Mouse (Mus musculus) layer of hippocampus, adult 9-11 months (tissue): ENCODE data around the gene Irf6.
A peak's percentile ranks its signal among the peaks of the same experiment; 100 is the strongest.

Experiments
- DNase-seq: peaks from one replicate; pipeline ENCODE4 v3.0.0; 2022

Gene Irf6

DNA sequence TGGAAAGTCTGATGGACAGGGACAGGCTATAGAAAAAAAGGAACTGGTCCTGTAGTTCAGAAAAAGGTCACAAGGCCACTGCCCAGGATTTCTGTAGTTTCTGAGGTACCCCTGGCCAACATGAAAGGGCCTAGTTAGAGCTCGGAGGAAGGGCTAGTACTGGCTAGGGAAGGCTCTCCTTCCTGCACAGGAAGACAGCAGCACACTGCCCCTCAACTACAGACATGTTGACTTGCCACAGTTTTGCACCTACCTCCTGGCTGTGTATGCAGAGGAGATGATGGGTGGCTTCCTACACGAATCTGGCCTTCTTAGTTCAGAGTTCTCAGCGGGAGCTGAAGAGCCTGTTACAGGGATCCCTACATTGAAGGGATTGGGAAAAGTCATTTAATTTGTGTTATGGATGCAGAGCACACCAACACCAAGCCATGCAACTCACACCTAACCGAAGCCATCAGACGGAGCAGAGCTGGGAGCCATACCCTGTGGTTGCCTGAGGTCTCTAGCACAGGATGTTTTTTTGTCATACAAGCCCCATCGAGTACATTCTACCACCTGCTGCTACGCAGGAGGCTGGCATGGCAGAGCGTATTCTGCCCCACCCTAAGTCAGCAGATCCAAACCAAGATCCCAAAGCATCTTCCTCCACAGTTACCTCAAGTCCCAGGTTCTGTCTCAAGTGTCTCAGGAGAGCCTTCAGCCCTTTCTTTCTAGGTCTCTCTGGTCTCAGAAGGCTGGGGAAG, 47.9 kb downstream of the Irf6 start:
- no peak for DNase-seq

DNA sequence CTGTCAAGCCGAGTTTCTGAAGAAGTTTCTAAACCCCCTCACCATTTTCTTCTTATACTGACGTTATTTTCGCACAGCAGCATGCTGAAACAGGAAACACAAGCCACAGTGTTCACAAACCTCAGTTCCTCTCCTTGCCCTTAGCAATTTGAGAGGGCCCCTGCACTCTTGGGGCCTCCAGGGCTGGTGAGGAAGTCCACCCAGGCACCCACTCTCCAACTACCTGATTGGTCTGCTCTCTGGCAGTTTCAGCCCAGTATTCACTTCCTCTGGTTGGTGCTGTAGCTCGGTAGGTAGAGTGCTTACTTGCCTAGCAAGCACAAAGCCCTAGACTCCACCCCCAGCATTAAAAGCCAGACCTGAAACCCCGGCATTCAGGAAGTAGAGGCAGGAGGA, 48.5 kb downstream of the Irf6 start, which contains the start of gene Traf3ip3:
Traf3ip3 (minus strand) TSS at position 321 of the 396 bp plus-strand sequence.
- peak; percentile 80 for DNase-seq

DNA sequence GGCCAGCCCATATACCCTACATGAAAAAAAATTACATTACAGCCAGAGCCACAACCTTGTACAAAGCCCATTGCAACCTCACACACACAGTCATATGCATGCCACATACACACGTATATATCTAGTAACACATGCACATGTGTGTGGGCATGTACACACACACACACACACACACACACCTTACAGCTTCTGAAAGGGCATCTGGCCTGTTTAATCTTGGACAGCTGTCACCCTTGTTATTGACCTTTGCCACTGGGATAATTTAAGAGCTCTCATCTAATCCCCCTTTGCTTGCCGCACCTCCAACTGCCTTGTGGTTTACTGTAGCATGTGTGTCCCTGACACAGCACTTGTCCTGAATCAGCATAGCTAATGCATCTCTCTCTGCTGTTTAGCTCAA, 50.9 kb downstream of the Irf6 start:
- no peak for DNase-seq

DNA sequence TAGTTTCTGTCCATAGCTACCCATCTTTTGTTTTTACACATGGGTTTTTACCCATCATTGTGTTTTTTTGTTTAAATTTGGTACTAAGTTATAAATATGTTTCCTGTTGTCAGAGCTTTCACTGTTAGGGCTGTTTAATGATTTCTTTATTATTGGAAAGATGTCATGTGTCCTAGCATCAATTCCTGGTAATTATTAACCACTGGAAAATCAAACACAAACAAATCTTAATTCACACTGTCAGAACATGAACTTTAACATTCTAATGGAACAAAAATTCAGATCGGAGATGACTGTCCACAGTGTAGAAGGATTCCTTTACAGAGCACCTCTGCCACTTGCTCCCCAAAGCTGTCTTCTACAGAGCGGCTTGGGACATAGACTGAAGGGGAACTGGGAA, 52.5 kb downstream of the Irf6 start:
- DNase-seq = no peak

DNA sequence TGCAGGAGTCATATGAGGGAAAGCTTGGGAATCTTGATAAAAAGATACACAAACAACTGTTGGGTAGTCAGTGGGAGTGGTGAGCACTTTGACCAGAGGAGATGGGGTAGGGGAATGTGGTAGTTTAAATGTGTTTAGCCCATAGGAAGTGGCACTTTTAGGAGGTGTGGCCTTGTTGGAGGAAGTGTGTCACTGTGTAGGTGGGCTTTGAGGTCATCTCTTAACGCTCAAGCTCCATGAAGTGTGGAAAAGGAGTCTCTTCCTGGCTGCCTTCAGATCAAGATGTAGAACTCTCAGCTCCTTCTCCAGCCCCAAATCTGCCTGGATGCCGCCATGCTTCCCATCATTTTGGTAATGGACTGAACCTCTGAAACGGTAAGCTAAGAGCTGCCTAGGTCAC, 54.6 kb downstream of the Irf6 start, which contains the start of gene Lamb3:
Lamb3 (plus strand) TSS at position 197 of the 400 bp plus-strand sequence.
- no peak for DNase-seq

DNA sequence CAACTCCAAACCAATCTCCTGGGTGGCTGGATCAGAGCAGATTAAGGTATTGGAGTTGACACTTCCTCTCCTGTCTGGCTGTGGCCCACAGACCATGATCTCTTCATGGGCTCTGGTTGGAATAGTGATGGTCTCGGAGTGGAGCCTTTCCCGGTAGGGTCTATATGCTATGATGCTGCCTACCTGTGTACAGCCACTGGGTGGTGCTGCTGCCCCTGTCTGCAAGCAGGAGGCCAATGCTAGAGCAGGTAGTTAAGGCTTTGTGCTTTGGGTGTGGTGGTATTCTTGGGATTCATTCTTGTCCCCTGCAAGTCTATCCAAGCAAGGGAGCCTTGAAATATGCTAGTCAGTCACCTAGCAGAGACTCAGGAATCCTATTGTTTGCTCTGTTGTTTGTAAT, 55.3 kb downstream of the Irf6 start:
- peak; percentile 48 for DNase-seq

DNA sequence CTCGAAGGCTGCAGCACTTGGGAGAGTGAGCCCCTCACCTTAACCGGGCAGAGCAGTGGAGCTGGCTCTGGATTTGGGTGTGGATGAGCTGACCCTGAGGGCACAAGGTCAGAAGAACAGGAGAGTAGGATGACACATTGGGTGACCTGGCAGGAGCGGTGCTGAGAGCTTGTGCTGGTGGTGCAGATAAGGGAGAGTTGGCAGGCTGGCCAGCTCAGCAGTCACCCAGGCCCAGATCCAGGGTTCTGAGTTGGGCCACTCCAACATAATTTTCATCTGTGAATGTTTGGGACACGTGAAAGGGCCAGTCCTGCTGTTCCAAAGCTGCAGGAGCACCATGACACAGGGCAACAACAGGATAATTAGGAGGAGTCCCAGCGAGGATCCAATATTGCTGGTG, 58.5 kb downstream of the Irf6 start:
- DNase-seq = no peak

DNA sequence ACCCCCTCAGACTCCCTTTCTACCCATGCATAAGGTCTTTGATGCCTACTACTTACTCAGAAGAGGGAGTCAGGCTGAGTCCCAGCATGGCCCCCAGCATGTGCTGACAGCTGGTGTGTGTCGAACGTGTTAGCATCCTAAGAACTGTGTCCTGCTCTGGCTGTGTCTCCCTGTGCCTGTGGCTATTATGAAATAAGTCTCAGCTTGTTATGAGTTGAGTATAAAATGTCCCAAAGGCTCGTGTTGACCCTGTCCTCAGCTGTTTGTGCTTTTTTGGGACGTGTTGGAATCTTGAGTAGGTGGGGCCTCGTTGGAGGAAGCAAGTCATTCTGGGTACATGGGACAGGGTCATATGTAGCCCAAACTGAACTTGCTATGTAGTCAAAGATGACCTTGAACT, 61.1 kb downstream of the Irf6 start:
- no peak for DNase-seq

DNA sequence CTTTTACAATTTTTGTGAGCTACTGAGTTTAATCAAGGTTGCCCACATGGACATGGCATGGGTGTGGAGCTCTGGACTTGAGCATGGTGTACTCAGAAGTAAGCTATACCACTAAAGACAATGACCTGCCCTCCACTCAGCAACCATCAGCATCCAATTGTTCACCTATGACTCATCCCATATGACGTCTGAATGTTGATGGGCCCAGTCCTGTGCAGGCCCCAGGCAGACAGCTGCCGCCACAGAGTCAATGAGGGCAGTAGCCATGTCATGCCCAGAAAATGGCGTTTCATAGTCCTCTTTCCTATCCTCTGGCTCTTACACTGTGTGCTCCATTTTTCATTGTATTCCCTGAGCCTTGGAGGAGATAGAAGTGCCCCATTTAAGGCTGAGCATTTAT, 63.1 kb downstream of the Irf6 start:
- DNase-seq = no peak

DNA sequence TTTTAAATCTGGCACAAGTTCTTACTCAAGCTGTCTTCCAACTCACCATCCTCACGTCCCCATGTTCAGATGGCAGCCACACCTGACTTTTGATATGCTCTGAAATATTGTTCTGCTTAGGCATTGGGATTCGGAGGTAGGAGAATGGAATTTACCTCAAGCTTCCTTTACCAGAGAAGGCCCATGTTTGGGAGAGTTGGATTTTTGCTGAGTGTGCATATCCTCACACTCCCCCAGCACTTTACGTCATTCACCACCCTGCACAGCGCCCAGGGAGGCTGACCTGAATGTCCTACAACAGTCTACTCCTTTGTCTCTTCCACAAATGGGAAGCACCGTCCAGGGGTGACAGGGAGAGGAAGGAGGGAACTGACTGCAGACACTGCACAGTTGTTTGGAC, 67.5 kb downstream of the Irf6 start:
- DNase-seq = no peak
